ENCODE assay signal across 8 mouse cellular contexts in the genomic region with DNA sequence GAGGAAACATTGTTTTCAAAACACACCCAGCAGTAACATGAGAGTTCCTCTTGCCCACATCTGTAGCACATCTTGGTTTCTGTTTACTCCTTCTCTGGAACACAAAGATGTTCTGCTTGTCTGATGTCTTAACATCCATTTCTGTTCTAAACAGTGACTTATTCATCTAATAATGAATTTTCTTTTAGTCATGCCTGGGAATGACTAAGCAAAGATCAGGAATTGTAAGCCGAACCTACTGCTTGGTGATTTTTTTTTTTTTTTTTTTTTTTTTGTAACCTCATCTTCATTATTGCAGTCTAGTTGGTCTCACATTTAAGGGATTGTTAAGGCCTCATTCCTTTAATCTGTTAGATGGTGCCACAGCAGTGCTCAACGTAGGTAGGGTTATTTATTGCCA. TPM values are rescaled to one million over a fixed set of nuclear protein-coding genes. Genes with fewer than 3 reads are reported as not detected.
DNase-seq lines count a peak whose midpoint lies in the region; ATAC-seq and TF ChIP-seq lines count a peak whose summit lies in the region.

No protein-coding gene starts in this region.

- WGBS in heart, embryonic 12.5 days = 71% methylated on average over 2 of the region's 2 CpGs
- 72% methylated on average over 2 of the region's 2 CpGs for WGBS in forebrain, embryonic 14.5 days
- whole genome bisulfite sequencing in liver, embryonic 15.5 days (ENCODE audit: insufficient replicate concordance) = 37% methylated on average over 2 of the region's 2 CpGs

- H3K4me1 ChIP-seq in heart, embryonic 12.5 days (replicated peaks) = peaks cover 21% of the 10 kb centered on the region
- peaks cover 5 to 25% of the 10 kb centered on the region in 2 experiments for H3K4me1 ChIP-seq in CH12.LX (ENCODE audit: control insufficient read depth in 1 of 2, insufficient read depth in 2 of 2)
- H3K4me1 ChIP-seq in forebrain, embryonic 14.5 days (ENCODE audit: control insufficient read depth, insufficient read depth, low read length) = peaks cover 10% of the 10 kb centered on the region
- H3K4me1 ChIP-seq in liver, embryonic 15.5 days (replicated peaks) = peaks cover 22% of the 10 kb centered on the region

- peak overlapping the region; percentile 56 for H3K4me2 ChIP-seq in heart, embryonic 12.5 days
- H3K4me2 ChIP-seq in CH12.LX (ENCODE audit: insufficient read depth, low read depth, poor library complexity, severe bottlenecking) = peak overlapping the region; percentile 97
- H3K4me2 ChIP-seq in forebrain, embryonic 14.5 days (ENCODE audit: low read length) = peak overlapping the region; percentile 65
- H3K4me2 ChIP-seq in liver, embryonic 15.5 days = peak overlapping the region; percentile 71

- intact Hi-C loops in heart, postnatal 10 days (cut with DNase I) = no loop called here

- H3K79me2 ChIP-seq in CH12.LX (replicated peaks; ENCODE audit: control insufficient read depth, extremely low read depth, insufficient read depth, poor library complexity, severe bottlenecking) = peaks cover 16% of the 10 kb centered on the region

- dilution Hi-C loops in CH12.LX (cut with MboI; ENCODE audit: extremely low pct_ligation_motif_present, extremely low pct_unique_long_range_greater_than_20kb, low sequenced_read_pairs) = no loop called here

- H3K27me3 ChIP-seq in heart, embryonic 12.5 days (replicated peaks) = no peaks in the 10 kb centered on the region
- H3K27me3 ChIP-seq in CH12.LX (replicated peaks) = no peaks in the 10 kb centered on the region
- H3K27me3 ChIP-seq in forebrain, embryonic 14.5 days (replicated peaks; ENCODE audit: control insufficient read depth, insufficient read depth, low read length) = no peaks in the 10 kb centered on the region
- no peaks in the 10 kb centered on the region for H3K27me3 ChIP-seq in liver, embryonic 15.5 days

- TF ChIP-seq EP300 in CH12.LX (IDR thresholded peaks at IDR 0.05; ENCODE audit: low read length) = 0 out of 2 replicates have a peak, but pooled peaks have one; percentile 13

- H3K36me3 ChIP-seq in heart, embryonic 12.5 days = peaks cover 23% of the 10 kb centered on the region
- peaks cover 18 to 30% of the 10 kb centered on the region in 2 experiments for H3K36me3 ChIP-seq in CH12.LX (replicated peaks in 1 of 2; ENCODE audit: control insufficient read depth in 1 of 2, insufficient read depth in 1 of 2, low read length in 1 of 2)
- peaks cover 20% of the 10 kb centered on the region for H3K36me3 ChIP-seq in forebrain, embryonic 14.5 days (ENCODE audit: control insufficient read depth, insufficient read depth, low read length)
- H3K36me3 ChIP-seq in liver, embryonic 15.5 days (replicated peaks) = peaks cover 28% of the 10 kb centered on the region

- no peak overlapping the region for H3K9ac ChIP-seq in heart, embryonic 12.5 days
- H3K9ac ChIP-seq in CH12.LX (ENCODE audit: insufficient read depth, low read depth) = peak overlapping the region; percentile 78
- peak overlapping the region; percentile 64; the same call in 1 of the 2 replicates for H3K9ac ChIP-seq in forebrain, embryonic 14.5 days (ENCODE audit: low read length)
- H3K9ac ChIP-seq in liver, embryonic 15.5 days = peak overlapping the region; percentile 26; the same call in 1 of the 2 replicates

- TF ChIP-seq POLR2A in CH12.LX (IDR thresholded peaks at IDR 0.05; ENCODE audit: low read depth, low read length) = no peak

- ATAC-seq in heart, embryonic 12.5 days (ENCODE audit: insufficient number of reproducible peaks, low FRiP score) = no peak
- no peak for ATAC-seq in forebrain, embryonic 14.5 days
- ATAC-seq in liver, embryonic 15.5 days (ENCODE audit: insufficient read depth) = no peak

- H3K27ac ChIP-seq in heart, embryonic 12.5 days (ENCODE audit: poor library complexity, severe bottlenecking) = peak overlapping the region; percentile 89; the same call in 1 of the 2 replicates
- no peak overlapping the region for H3K27ac ChIP-seq in CH12.LX (ENCODE audit: insufficient read depth, low read depth)
- H3K27ac ChIP-seq in forebrain, embryonic 14.5 days (ENCODE audit: low read depth, low read length) = peak overlapping the region; percentile 92; the same call in 1 of the 2 replicates
- H3K27ac ChIP-seq in liver, embryonic 15.5 days (replicated peaks) = peak overlapping the region; percentile 91

- no peak for TF ChIP-seq RAD21 in CH12.LX (IDR thresholded peaks at IDR 0.05; ENCODE audit: low read depth, low read length)

- DNase-seq in heart, postnatal 10 days = no peak
- DNase-seq in CH12.LX (ENCODE audit: extremely low read depth) = no peak
- DNase-seq in forebrain, embryonic 14.5 days (ENCODE audit: low spot score) = no peak
- DNase-seq in c-Kit-positive CD71-positive TER-119-positive erythroid progenitor cells, embryonic 14.5 days (ENCODE audit: low spot score) = no peak
- DNase-seq in left cerebral cortex, adult 11 months (ENCODE audit: low spot score) = no peak
- DNase-seq in left cerebral cortex, adult 8-10 months (ENCODE audit: low spot score in 2 of 2) = no peak

- in situ Hi-C loops in CH12.LX (cut with MboI; ENCODE audit: low pct_ligation_motif_present, low pct_unique_long_range_greater_than_20kb, low sequenced_read_pairs) = no loop called here

- no peaks in the 10 kb centered on the region for H3K9me3 ChIP-seq in heart, embryonic 12.5 days (replicated peaks)
- no peaks in the 10 kb centered on the region for H3K9me3 ChIP-seq in CH12.LX (replicated peaks; ENCODE audit: low read length)
- H3K9me3 ChIP-seq in forebrain, embryonic 14.5 days (replicated peaks; ENCODE audit: control insufficient read depth, low read length) = no peaks in the 10 kb centered on the region
- no peaks in the 10 kb centered on the region for H3K9me3 ChIP-seq in liver, embryonic 15.5 days (replicated peaks)

- TF ChIP-seq CTCF in CH12.LX (conservative IDR thresholded peaks at IDR 0.05 in 1 of 2, IDR thresholded peaks at IDR 0.05 in 1 of 2; ENCODE audit: low read depth in 2 of 2, low read length in 2 of 2) = no peak

- H3K4me3 ChIP-seq in heart, embryonic 12.5 days = peak overlapping the region; percentile 81; the same call in 1 of the 2 replicates
- H3K4me3 ChIP-seq in CH12.LX (replicated peaks in 1 of 3; ENCODE audit: low read depth in 2 of 3, low read length in 2 of 3, poor library complexity in 1 of 3) = peak overlapping the region in 2 of 3 experiments; percentile 29 to 80
- no peak overlapping the region for H3K4me3 ChIP-seq in forebrain, embryonic 14.5 days (ENCODE audit: low read depth, low read length)
- H3K4me3 ChIP-seq in liver, embryonic 15.5 days (replicated peaks) = peak overlapping the region; percentile 80

TF ChIP-seq in CH12.LX, 34 proteins besides CTCF, POLR2A, EP300 and RAD21:
- TF ChIP-seq GABPA (IDR thresholded peaks at IDR 0.05; ENCODE audit: insufficient replicate concordance, low read depth, low read length) = no peak
- TF ChIP-seq NELFE (IDR thresholded peaks at IDR 0.05; ENCODE audit: low read depth, low read length) = no peak
- TF ChIP-seq SIN3A (IDR thresholded peaks at IDR 0.05; ENCODE audit: low read length) = no peak
- TF ChIP-seq ZNF384 (IDR thresholded peaks at IDR 0.05; ENCODE audit: low read depth, low read length) = peak; percentile 82

RNA-seq across cellular contexts. Expression of gene Zwint, which starts 0.8 kb away (rescaled TPM):
- 302 and 304 TPM in 2 replicates for polyA plus RNA-seq in heart, embryonic 12.5 days (2016; fragmentation: Nextera tagmentation; extraction: Ambion mirVana)
- total RNA-seq in heart, postnatal 10 days (2021) = 10 to 100 TPM; 60.6 to 65.0 TPM
- 173 and 208 TPM in 2 replicates for total RNA-seq in CH12.LX (2012; rRNA removed)
- total RNA-seq in CH12.LX (2014; rRNA removed) = 248 and 266 TPM in 2 replicates
- 257 and 268 TPM in 2 replicates for polyA plus RNA-seq in CH12.LX (2012; ENCODE audit: insufficient read length, low read depth)
- polyA plus RNA-seq in forebrain, embryonic 14.5 days (2014; fragmentation: Nextera tagmentation; extraction: Ambion mirVana) = 659 and 705 TPM in 2 replicates
- 141 and 148 TPM in 2 replicates for polyA plus RNA-seq in liver, embryonic 15.5 days (2015; fragmentation: Nextera tagmentation; extraction: Ambion mirVana)
- 1,000 to 10,000 TPM in 3 of 4 experiments, 100 to 1,000 TPM in 1; 950 to 1,045 (median 1,013) TPM for total RNA-seq in left cerebral cortex, adult 8-10 months (2022)
